Mouse (Mus musculus): ENCODE data around the gene Fbxl18. TPM values are rescaled to one million over a fixed set of nuclear protein-coding genes. Genes with fewer than 3 reads are reported as not detected.

The Fbxl18 gene
- total and polyA plus RNA-seq, 3 experiments: 4.0 to 7.6 (median 4.5) TPM

- under 1% methylated on average over 36 of the region's 36 CpGs for WGBS
- TF ChIP-seq CTCF (IDR thresholded peaks at IDR 0.05) (no peak), POLR2A (IDR thresholded peaks at IDR 0.05; ENCODE audit: insufficient read depth, low read depth, low read length) (peak; percentile 87), EP300 (IDR thresholded peaks at IDR 0.05; ENCODE audit: insufficient read depth, low read depth, low read length) (peak; percentile 25; the same call in 1 of the 2 replicates)
- Histone ChIP-seq H3K4me3 (peak overlapping the region; percentile 76), H3K27ac (peak overlapping the region; percentile 100), H3K27me3 (ENCODE audit: control insufficient read depth, insufficient read depth, low read length) (no peaks in the 10 kb centered on the region), H3K4me1 (ENCODE audit: control insufficient read depth, insufficient read depth, low read length) (no peaks in the 10 kb centered on the region; the same call in 1 of the 2 replicates), H3K9ac (ENCODE audit: low read depth, low read length) (peak overlapping the region; percentile 89), H3K79me2 (replicated peaks; ENCODE audit: control insufficient read depth, insufficient read depth, low read length) (0 out of 2 replicates have a peak, but pooled peaks cover 3% of the 10 kb centered on the region), H3K36me3 (ENCODE audit: control insufficient read depth, insufficient read depth, low read length) (no peaks in the 10 kb centered on the region)
- DNase-seq: peak; percentile 71 to 79
- intact Hi-C loops (cut with DNase I): loop anchor here (5.0 kb wide), 2 partner anchors 58 to 113 kb away; no protein-coding TSS in a partner anchor
Observed at GRCm38 (mm10) chr5:142819385-142820275, 75.6 kb downstream of the Fbxl18 start.

GRCm38 (mm10) chr5:142818435-142819360 is 76.5 kb downstream of the Fbxl18 start:
- H3K27ac ChIP-seq: peak overlapping the region; percentile 100
- H3K4me3 ChIP-seq: peak overlapping the region; percentile 76
- TF ChIP-seq EP300 (IDR thresholded peaks at IDR 0.05; ENCODE audit: insufficient read depth, low read depth, low read length) (0 out of 2 replicates have a peak, but pooled peaks have one; percentile 25), CTCF (IDR thresholded peaks at IDR 0.05) (peak; percentile 30; the same call in 1 of the 2 replicates), POLR2A (IDR thresholded peaks at IDR 0.05; ENCODE audit: insufficient read depth, low read depth, low read length) (peak; percentile 55; the same call in 1 of the 2 replicates)
- H3K36me3 ChIP-seq (ENCODE audit: control insufficient read depth, insufficient read depth, low read length): no peaks in the 10 kb centered on the region
- H3K4me1 ChIP-seq (ENCODE audit: control insufficient read depth, insufficient read depth, low read length): no peaks in the 10 kb centered on the region; the same call in 1 of the 2 replicates
- no peaks in the 10 kb centered on the region for H3K27me3 ChIP-seq (ENCODE audit: control insufficient read depth, insufficient read depth, low read length)
- under 1% methylated on average over 43 of the region's 43 CpGs for WGBS
- peaks cover 3% of the 10 kb centered on the region; the same call in 1 of the 2 replicates for H3K79me2 ChIP-seq (replicated peaks; ENCODE audit: control insufficient read depth, insufficient read depth, low read length)
- peak; percentile 84 to 86 for DNase-seq
- H3K9ac ChIP-seq (ENCODE audit: low read depth, low read length): peak overlapping the region; percentile 75
- intact Hi-C loops (cut with DNase I): loop anchor here (1.0 to 5.0 kb wide), 2 partner anchors 88 to 114 kb away; partner anchors contain the start of gene Actb

- intact Hi-C loops (cut with DNase I): loop anchor here (1.0 to 5.0 kb wide), 2 partner anchors 89 to 115 kb away; partner anchors contain the start of gene Actb
- under 1% methylated on average over 56 of the region's 56 CpGs for WGBS
Observed at GRCm38 (mm10) chr5:142817524-142818434, 77.4 kb downstream of the Fbxl18 start, which contains the start of gene Tnrc18. Tnrc18 (minus strand) TSS chr5:142817662.

More at GRCm38 (mm10) chr5:142817524-142818434, 77.4 kb downstream of the Fbxl18 start, which contains the start of gene Tnrc18:
- DNase-seq: peak; percentile 99 to 100
- Histone ChIP-seq H3K79me2 (replicated peaks; ENCODE audit: control insufficient read depth, insufficient read depth, low read length) (peaks cover 5% of the 10 kb centered on the region; the same call in 1 of the 2 replicates), H3K4me3 (peak within 1 kb of the TSS; percentile 93), H3K36me3 (ENCODE audit: control insufficient read depth, insufficient read depth, low read length) (peaks cover 1% of the 10 kb centered on the region; the same call in 1 of the 2 replicates), H3K9ac (ENCODE audit: low read depth, low read length) (peak within 1 kb of the TSS; percentile 96), H3K4me1 (ENCODE audit: control insufficient read depth, insufficient read depth, low read length) (peaks cover 5% of the 10 kb centered on the region), H3K27me3 (ENCODE audit: control insufficient read depth, insufficient read depth, low read length) (no peaks in the 10 kb centered on the region), H3K27ac (peak within 1 kb of the TSS; percentile 100)
- TF ChIP-seq POLR2A (IDR thresholded peaks at IDR 0.05; ENCODE audit: insufficient read depth, low read depth, low read length) (peak; percentile 98), CTCF (IDR thresholded peaks at IDR 0.05) (no peak), EP300 (IDR thresholded peaks at IDR 0.05; ENCODE audit: insufficient read depth, low read depth, low read length) (peak; percentile 92)

Other genes with a start within 250 kb of the Fbxl18 start
- under 1 TPM; 0.27 to 0.31 TPM for gene Slc29a4, start 202.9 kb downstream of the Fbxl18 start, total RNA-seq (2021)
- gene Slc29a4, start 202.9 kb downstream of the Fbxl18 start, polyA plus RNA-seq (2012; rRNA removed): 0.70 and 0.73 TPM in 2 replicates
- gene Tnrc18, start 77.8 kb downstream of the Fbxl18 start, total RNA-seq (2021): 10 to 100 TPM; 49.7 to 60.3 TPM
- gene Tnrc18, start 77.8 kb downstream of the Fbxl18 start, polyA plus RNA-seq (2012; rRNA removed): 15.1 and 18.5 TPM in 2 replicates
- 100 to 1,000 TPM; 679 to 987 TPM for gene Actb, start 11.3 kb upstream of the Fbxl18 start, total RNA-seq (2021)
- 1,148 and 1,181 TPM in 2 replicates for gene Actb, start 11.3 kb upstream of the Fbxl18 start, polyA plus RNA-seq (2012; rRNA removed)
- gene Fscn1, start 64.9 kb upstream of the Fbxl18 start, total RNA-seq (2021): 10 to 100 TPM; 18.7 to 22.5 TPM
- 37.0 and 47.7 TPM in 2 replicates for gene Fscn1, start 64.9 kb upstream of the Fbxl18 start, polyA plus RNA-seq (2012; rRNA removed)
- gene Rnf216, start 217.6 kb upstream of the Fbxl18 start, total RNA-seq (2021): 10 to 100 TPM; 23.3 to 23.8 TPM
- 16.5 and 16.8 TPM in 2 replicates for gene Rnf216, start 217.6 kb upstream of the Fbxl18 start, polyA plus RNA-seq (2012; rRNA removed)